Mouse (Mus musculus) midbrain, embryonic 11.5 days (tissue): ENCODE results near the gene Dnah17. TPM values are rescaled to one million over a fixed set of nuclear protein-coding genes. Genes with fewer than 3 reads are reported as not detected.

ENCODE experiments used
- microRNA-seq: library from miRNA; unstranded; fragments of <30 nt; microRNA quantifications from one replicate; pipeline ENCODE4, GENCODE M21; 2017
- polyA plus RNA-seq: library from polyadenylated mRNA; unstranded; fragments of >200 nt; fragmentation: Nextera tagmentation; extraction: Ambion mirVana; gene quantifications from 2 replicates; pipeline ENCODE4 v1.2.1, GENCODE M21; 2014

Dnah17 gene
- polyA plus RNA-seq, 1 experiment from 2014 or later = 0.11 TPM

Small RNAs within 50 kb of the gene (microRNA-seq; reads per million reads assigned to microRNA genes)
- not detected for gene Mir6933

Other genes with a start within 250 kb of the Dnah17 start
- 5.5 and 5.9 TPM in 2 replicates for gene Socs3, start 160.6 kb downstream of the Dnah17 start, polyA plus RNA-seq
- gene Pgs1, start 144.3 kb downstream of the Dnah17 start, polyA plus RNA-seq = 40.2 and 42.7 TPM in 2 replicates
- gene Cyth1, start 118.0 kb upstream of the Dnah17 start, polyA plus RNA-seq = 12.3 and 12.8 TPM in 2 replicates
- 8.7 and 9.0 TPM in 2 replicates for gene Usp36, start 159.6 kb upstream of the Dnah17 start, polyA plus RNA-seq
- 0.23 and 0.40 TPM in 2 replicates for gene Cep295nl, start 211.9 kb upstream of the Dnah17 start, polyA plus RNA-seq
- gene Timp2, start 225.1 kb upstream of the Dnah17 start, polyA plus RNA-seq = 40.1 and 42.8 TPM in 2 replicates